Mouse (Mus musculus) activated CD4-positive, CD25-positive, alpha-beta regulatory T cell, adult 4 months (primary cell): ENCODE measurements around the gene Ptafr. TPM values are rescaled to one million over a fixed set of nuclear protein-coding genes. Genes with fewer than 3 reads are reported as not detected.
"Not testable (repeated sequence)": the region's sequence is repeated elsewhere in the genome, so short reads cannot be mapped to it uniquely, and the experiment has no call there.

Experiments
- ATAC-seq: one replicate; pipeline ENCODE4 v1.8.0; 2017
- polyA plus RNA-seq, 2 experiments: library from polyadenylated mRNA; unstranded; fragments of 100-300 nt; shearing (Covaris generic); gene quantifications; one replicate each; pipeline ENCODE4 v1.2.1; 2017

Ptafr gene
- polyA plus RNA-seq, 2 experiments from 2014 or later = 0.62 to 0.90 TPM

GRCm38 (mm10) chr4:132563261-132563660 is 606 bp upstream of the Ptafr start:
- ATAC-seq = no peak

GRCm38 (mm10) chr4:132565089-132565747 is 1.4 kb downstream of the Ptafr start:
- no peak for ATAC-seq

- ATAC-seq = no peak
Measured at GRCm38 (mm10) chr4:132567361-132567779, 3.5 kb downstream of the Ptafr start.

- ATAC-seq = no peak
Measured at GRCm38 (mm10) chr4:132569115-132569514, 5.2 kb downstream of the Ptafr start.

- ATAC-seq = no peak
Measured at GRCm38 (mm10) chr4:132571190-132571589, 7.3 kb downstream of the Ptafr start.

- no peak for ATAC-seq
Measured at GRCm38 (mm10) chr4:132573327-132573726, 9.5 kb downstream of the Ptafr start.

- no peak for ATAC-seq
Measured at GRCm38 (mm10) chr4:132574809-132575347, 11.0 kb downstream of the Ptafr start.

GRCm38 (mm10) chr4:132583781-132584180 is 19.9 kb downstream of the Ptafr start:
- no peak for ATAC-seq

- ATAC-seq = peak; percentile 25
Measured at GRCm38 (mm10) chr4:132584975-132585374, 21.1 kb downstream of the Ptafr start.

- peak; percentile 72 for ATAC-seq
Measured at GRCm38 (mm10) chr4:132586282-132586681, 22.4 kb downstream of the Ptafr start.

- peak; percentile 22 for ATAC-seq
Measured at GRCm38 (mm10) chr4:132588512-132588911, 24.6 kb downstream of the Ptafr start.

- ATAC-seq = no peak
Measured at GRCm38 (mm10) chr4:132590642-132591041, 26.8 kb downstream of the Ptafr start.

GRCm38 (mm10) chr4:132592958-132593357 is 29.1 kb downstream of the Ptafr start:
- ATAC-seq = no peak

GRCm38 (mm10) chr4:132594191-132594590 is 30.3 kb downstream of the Ptafr start:
- no peak for ATAC-seq

GRCm38 (mm10) chr4:132598861-132599260 is 35.0 kb downstream of the Ptafr start:
- ATAC-seq = no peak

GRCm38 (mm10) chr4:132599764-132600163 is 35.9 kb downstream of the Ptafr start:
- ATAC-seq = no peak

GRCm38 (mm10) chr4:132600465-132600864 is 36.6 kb downstream of the Ptafr start:
- ATAC-seq = no peak

GRCm38 (mm10) chr4:132601242-132601641 is 37.4 kb downstream of the Ptafr start:
- ATAC-seq = not testable (repeated sequence)

GRCm38 (mm10) chr4:132603468-132603867 is 39.6 kb downstream of the Ptafr start:
- ATAC-seq = no peak

GRCm38 (mm10) chr4:132605816-132606215 is 41.9 kb downstream of the Ptafr start:
- ATAC-seq = no peak

GRCm38 (mm10) chr4:132608147-132608546 is 44.3 kb downstream of the Ptafr start:
- no peak for ATAC-seq

GRCm38 (mm10) chr4:132610301-132610984 is 46.6 kb downstream of the Ptafr start:
- no peak for ATAC-seq

GRCm38 (mm10) chr4:132611320-132611719 is 47.5 kb downstream of the Ptafr start:
- peak; percentile 78 for ATAC-seq

- ATAC-seq = no peak
Measured at GRCm38 (mm10) chr4:132617873-132618272, 54.0 kb downstream of the Ptafr start.
